Mouse (Mus musculus) hindbrain, postnatal 0 days (tissue): ENCODE measurements around the gene Olfr574. TPM values are rescaled to one million over a fixed set of nuclear protein-coding genes. Genes with fewer than 3 reads are reported as not detected.

Source experiments
- ATAC-seq: fragments of 200-750 bp; cut with Nextera tagmentation; 2 replicates; pipeline ENCODE4 v1.8.0; 2017; ENCODE audit warnings: mild to moderate bottlenecking, moderate TSS enrichment, moderate library complexity
- DNase-seq: peaks from one replicate; pipeline ENCODE4 v3.0.0-alpha.2; 2015; ENCODE audit warnings: low spot score
- H3K27ac ChIP-seq: fragments of 300-500 bp; sonication (generic); 2 replicates; pipeline ENCODE4 v1.5.1; 2014; ENCODE audit warnings: mild to moderate bottlenecking
- H3K27me3 ChIP-seq: fragments of 300-500 bp; sonication (generic); 2 replicates; pipeline ENCODE4 v1.6.1; 2014; ENCODE audit warnings: low read length, mixed read lengths; ENCODE audit not compliant: insufficient read depth
- H3K36me3 ChIP-seq: fragments of 300-500 bp; sonication (generic); 2 replicates; pipeline ENCODE4 v1.6.1; 2014; ENCODE audit warnings: low read length, mixed read lengths; ENCODE audit not compliant: insufficient read depth
- H3K4me1 ChIP-seq: fragments of 300-500 bp; sonication (generic); 2 replicates; pipeline ENCODE4 v1.6.1; 2014; ENCODE audit warnings: antibody characterized with exemption, low read length, mixed read lengths; ENCODE audit not compliant: insufficient read depth
- H3K4me2 ChIP-seq: fragments of 300-500 bp; sonication (generic); 2 replicates; pipeline ENCODE4 v1.6.1; 2014; ENCODE audit warnings: low read depth, mild to moderate bottlenecking, low read length, moderate library complexity, mixed read lengths
- H3K4me3 ChIP-seq: fragments of 300-500 bp; sonication (generic); 2 replicates; pipeline ENCODE4 v1.5.1; 2014; ENCODE audit warnings: low read length
- H3K9ac ChIP-seq: fragments of 300-500 bp; sonication (generic); replicated peaks from 2 replicates; pipeline ENCODE4 v1.6.1; 2014; ENCODE audit warnings: mild to moderate bottlenecking, low read length, moderate library complexity, mixed read lengths
- H3K9me3 ChIP-seq: fragments of 300-500 bp; sonication (generic); 2 replicates; pipeline ENCODE4 v1.6.1; 2016; ENCODE audit warnings: low read length, mixed read lengths
- CTCF ChIP-seq: IDR thresholded peaks from 2 replicates; pipeline ENCODE4 v1.5.1; 2016; ENCODE audit warnings: antibody characterized with exemption, control low read depth, low read depth
- WGBS: fragments of 180-500 bp; shearing (Covaris S2); extraction: QIAGEN DNeasy Blood & Tissue Kit; methylation state at CpG from one replicate; pipeline ENCODE4 v1.1.7; 2014; 5-methylcytosine and 5-hydroxymethylcytosine counted together
- polyA plus RNA-seq: library from polyadenylated mRNA; unstranded; fragments of >200 nt; fragmentation: Nextera tagmentation; extraction: Ambion mirVana; gene quantifications from 2 replicates; pipeline ENCODE4 v1.2.1, GENCODE M21; 2015
- total RNA-seq: library from RNA; depleted of rRNA; stranded (reverse); fragments of >200 nt; gene quantifications from 2 replicates; pipeline ENCODE4 v1.2.3, GENCODE M21; 2014; rRNA removed

Olfr574 gene
- total and polyA plus RNA-seq, 2 experiments from 2014 or later = not detected

DNA sequence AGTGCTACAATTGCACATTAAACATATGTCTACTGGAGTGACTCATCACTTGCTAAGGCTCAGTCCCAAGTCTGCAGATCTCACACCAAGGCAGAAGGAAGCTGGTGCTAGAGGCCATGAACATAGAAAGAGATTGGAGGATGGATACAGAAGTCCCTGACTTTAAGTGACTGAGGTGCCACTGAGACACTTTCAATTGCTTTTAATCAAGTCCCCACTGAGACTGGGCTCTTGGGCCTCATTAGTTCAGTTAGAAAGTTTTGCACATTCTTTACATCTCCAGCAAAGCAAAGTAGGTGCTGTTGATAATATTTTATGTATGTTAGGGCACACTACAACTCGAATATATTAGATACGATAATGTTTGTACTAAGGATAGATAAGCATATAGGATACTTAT, 27.6 kb downstream of the Olfr574 start, which contains the start of gene Olfr577:
TSS of gene Olfr577 (minus strand) at position 101 of the 400 bp plus-strand sequence.
- no peak within 1 kb of the TSS for H3K9ac ChIP-seq
- no peaks in the 10 kb centered on the region for H3K36me3 ChIP-seq
- no peak within 1 kb of the TSS for H3K4me3 ChIP-seq
- ATAC-seq = no peak
- TF ChIP-seq CTCF = no peak
- no peaks in the 10 kb centered on the region for H3K9me3 ChIP-seq
- no peak within 1 kb of the TSS for H3K27ac ChIP-seq
- 79% methylated on average over 2 of the region's 2 CpGs for WGBS
- H3K4me2 ChIP-seq = no peak within 1 kb of the TSS
- no peaks in the 10 kb centered on the region for H3K4me1 ChIP-seq
- no peaks in the 10 kb centered on the region for H3K27me3 ChIP-seq
- no peak for DNase-seq

DNA sequence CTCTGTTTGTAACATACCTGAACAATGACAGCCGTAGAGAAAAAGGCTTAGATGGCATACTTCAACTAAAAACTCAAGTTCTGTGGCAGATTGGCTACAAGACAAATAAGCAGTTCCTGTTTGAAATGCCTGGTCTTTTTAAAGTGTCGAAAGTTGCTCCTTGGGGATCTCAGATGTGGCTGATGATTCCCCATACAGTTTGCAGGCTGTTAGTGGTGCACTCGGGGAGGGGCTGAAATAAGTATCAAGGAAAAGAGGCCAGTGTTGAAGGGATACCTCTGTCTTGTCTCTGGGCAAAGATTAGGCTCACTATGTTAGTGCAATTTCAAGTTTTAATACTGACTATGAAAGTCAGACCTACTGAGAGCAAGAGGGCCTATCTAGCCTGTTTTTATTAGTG, 41.0 kb downstream of the Olfr574 start, which contains the start of gene Olfr578:
TSS of gene Olfr578 (minus strand) at position 101 of the 400 bp plus-strand sequence.
- no peak within 1 kb of the TSS for H3K4me3 ChIP-seq
- ATAC-seq (no peak), DNase-seq (no peak)
- no peak within 1 kb of the TSS for H3K9ac ChIP-seq
- TF ChIP-seq CTCF = no peak
- H3K27ac ChIP-seq = no peak within 1 kb of the TSS
- H3K4me1 ChIP-seq = no peaks in the 10 kb centered on the region
- H3K27me3 ChIP-seq = no peaks in the 10 kb centered on the region
- 79% methylated on average over 3 of the region's 3 CpGs for WGBS
- H3K36me3 ChIP-seq = no peaks in the 10 kb centered on the region
- no peaks in the 10 kb centered on the region for H3K9me3 ChIP-seq
- no peak within 1 kb of the TSS for H3K4me2 ChIP-seq

Other genes with a start within 250 kb of the Olfr574 start
- 0.11 TPM in 1 of 2 replicates, not detected in the other for gene Olfr558, start 246.3 kb upstream of the Olfr574 start, total RNA-seq
- 0.23 TPM in 1 of 2 replicates, not detected in the other for gene Olfr558, start 246.3 kb upstream of the Olfr574 start, polyA plus RNA-seq
- gene Olfr33, start 229.4 kb upstream of the Olfr574 start, total RNA-seq = not detected in 2 replicates
- not detected in 2 replicates for gene Olfr33, start 229.4 kb upstream of the Olfr574 start, polyA plus RNA-seq
- gene Olfr559, start 221.0 kb upstream of the Olfr574 start, total RNA-seq = not detected in 2 replicates
- gene Olfr559, start 221.0 kb upstream of the Olfr574 start, polyA plus RNA-seq = not detected in 2 replicates
- gene Olfr560, start 189.1 kb upstream of the Olfr574 start, total RNA-seq = not detected in 2 replicates
- gene Olfr560, start 189.1 kb upstream of the Olfr574 start, polyA plus RNA-seq = not detected in 2 replicates
- 0.78 TPM in 1 of 2 replicates, not detected in the other for gene Olfr78, start 189.0 kb upstream of the Olfr574 start, total RNA-seq
- gene Olfr78, start 189.0 kb upstream of the Olfr574 start, polyA plus RNA-seq = 0.10 and 0.15 TPM in 2 replicates
- not detected in 2 replicates for gene Olfr561, start 177.2 kb upstream of the Olfr574 start, total RNA-seq
- gene Olfr561, start 177.2 kb upstream of the Olfr574 start, polyA plus RNA-seq = not detected in 2 replicates
- not detected in 2 replicates for gene Olfr564, start 145.0 kb upstream of the Olfr574 start, total RNA-seq
- not detected in 2 replicates for gene Olfr564, start 145.0 kb upstream of the Olfr574 start, polyA plus RNA-seq
- not detected in 2 replicates for gene Olfr566, start 89.7 kb upstream of the Olfr574 start, total RNA-seq
- gene Olfr566, start 89.7 kb upstream of the Olfr574 start, polyA plus RNA-seq = not detected in 2 replicates
- gene Olfr568, start 71.3 kb upstream of the Olfr574 start, total RNA-seq = not detected in 2 replicates
- not detected in 2 replicates for gene Olfr568, start 71.3 kb upstream of the Olfr574 start, polyA plus RNA-seq
- gene Olfr569, start 57.6 kb upstream of the Olfr574 start, total RNA-seq = not detected in 2 replicates
- gene Olfr569, start 57.6 kb upstream of the Olfr574 start, polyA plus RNA-seq = not detected in 2 replicates
- not detected in 2 replicates for gene Olfr570, start 53.9 kb upstream of the Olfr574 start, total RNA-seq
- gene Olfr570, start 53.9 kb upstream of the Olfr574 start, polyA plus RNA-seq = not detected in 2 replicates
- gene Olfr571, start 30.9 kb upstream of the Olfr574 start, total RNA-seq = not detected in 2 replicates
- gene Olfr571, start 30.9 kb upstream of the Olfr574 start, polyA plus RNA-seq = not detected in 2 replicates
- gene Olfr572, start 24.1 kb upstream of the Olfr574 start, total RNA-seq = not detected in 2 replicates
- not detected in 2 replicates for gene Olfr572, start 24.1 kb upstream of the Olfr574 start, polyA plus RNA-seq
- not detected in 2 replicates for gene Olfr573-ps1, start 5.9 kb upstream of the Olfr574 start, total RNA-seq
- not detected in 2 replicates for gene Olfr573-ps1, start 5.9 kb upstream of the Olfr574 start, polyA plus RNA-seq
- gene Olfr575, start 10.3 kb downstream of the Olfr574 start, total RNA-seq = not detected in 2 replicates
- gene Olfr575, start 10.3 kb downstream of the Olfr574 start, polyA plus RNA-seq = not detected in 2 replicates
- not detected in 2 replicates for gene Olfr576, start 14.2 kb downstream of the Olfr574 start, total RNA-seq
- gene Olfr576, start 14.2 kb downstream of the Olfr574 start, polyA plus RNA-seq = not detected in 2 replicates
- gene Olfr577, start 27.5 kb downstream of the Olfr574 start, total RNA-seq = not detected in 2 replicates
- not detected in 2 replicates for gene Olfr577, start 27.5 kb downstream of the Olfr574 start, polyA plus RNA-seq
- gene Olfr578, start 40.9 kb downstream of the Olfr574 start, total RNA-seq = not detected in 2 replicates
- not detected in 2 replicates for gene Olfr578, start 40.9 kb downstream of the Olfr574 start, polyA plus RNA-seq
- gene Olfr582, start 89.6 kb downstream of the Olfr574 start, total RNA-seq = not detected in 2 replicates
- gene Olfr582, start 89.6 kb downstream of the Olfr574 start, polyA plus RNA-seq = not detected in 2 replicates
- gene Olfr583, start 102.8 kb downstream of the Olfr574 start, total RNA-seq = not detected in 2 replicates
- gene Olfr583, start 102.8 kb downstream of the Olfr574 start, polyA plus RNA-seq = not detected in 2 replicates
- gene Olfr584, start 133.4 kb downstream of the Olfr574 start, total RNA-seq = not detected in 2 replicates
- gene Olfr584, start 133.4 kb downstream of the Olfr574 start, polyA plus RNA-seq = not detected in 2 replicates
- not detected in 2 replicates for gene Olfr585, start 149.3 kb downstream of the Olfr574 start, total RNA-seq
- gene Olfr585, start 149.3 kb downstream of the Olfr574 start, polyA plus RNA-seq = not detected in 2 replicates
- not detected in 2 replicates for gene Olfr586, start 177.2 kb downstream of the Olfr574 start, total RNA-seq
- not detected in 2 replicates for gene Olfr586, start 177.2 kb downstream of the Olfr574 start, polyA plus RNA-seq
- not detected in 2 replicates for gene Olfr588-ps1, start 192.4 kb downstream of the Olfr574 start, total RNA-seq
- gene Olfr588-ps1, start 192.4 kb downstream of the Olfr574 start, polyA plus RNA-seq = not detected in 2 replicates
- gene Olfr589, start 207.9 kb downstream of the Olfr574 start, total RNA-seq = not detected in 2 replicates
- not detected in 2 replicates for gene Olfr589, start 207.9 kb downstream of the Olfr574 start, polyA plus RNA-seq
- gene Olfr591, start 229.9 kb downstream of the Olfr574 start, total RNA-seq = not detected in 2 replicates
- gene Olfr591, start 229.9 kb downstream of the Olfr574 start, polyA plus RNA-seq = not detected in 2 replicates
- not detected in 2 replicates for gene Olfr592, start 236.3 kb downstream of the Olfr574 start, total RNA-seq
- not detected in 2 replicates for gene Olfr592, start 236.3 kb downstream of the Olfr574 start, polyA plus RNA-seq